Mouse (Mus musculus) myocyte (in vitro differentiated cells): ENCODE data around the gene Mmp8.

Experiments
- CEBPB ChIP-seq: IDR thresholded peaks from 2 replicates; pipeline ENCODE4 v1.6.1; 2011; ENCODE audit warnings: mild to moderate bottlenecking, moderate library complexity; ENCODE audit not compliant: poor library complexity, insufficient read depth, severe bottlenecking
- MYOD1 ChIP-seq, 3 experiments: IDR thresholded peaks; one replicate each; pipeline ENCODE4 v1.6.1; 2011; ENCODE audit warnings: control low read depth in 2 of 3, low read depth in 2 of 3, mild to moderate bottlenecking in 2 of 3, moderate library complexity in 1 of 3; ENCODE audit not compliant: insufficient read length in 2 of 3, control insufficient read depth in 1 of 3
- POLR2A ChIP-seq: IDR thresholded peaks from one replicate; pipeline ENCODE4 v1.6.1; 2011; ENCODE audit warnings: low read depth, mild to moderate bottlenecking, control low read depth, moderate library complexity; ENCODE audit not compliant: insufficient read length
- TCF12 ChIP-seq: IDR thresholded peaks from one replicate; pipeline ENCODE4 v1.6.1; 2011; ENCODE audit warnings: mild to moderate bottlenecking, control low read depth; ENCODE audit not compliant: poor library complexity, insufficient read depth, severe bottlenecking
- USF1 ChIP-seq: IDR thresholded peaks from one replicate; pipeline ENCODE4 v1.6.1; 2011; ENCODE audit warnings: low read depth, mild to moderate bottlenecking, control low read depth, moderate library complexity

DNA sequence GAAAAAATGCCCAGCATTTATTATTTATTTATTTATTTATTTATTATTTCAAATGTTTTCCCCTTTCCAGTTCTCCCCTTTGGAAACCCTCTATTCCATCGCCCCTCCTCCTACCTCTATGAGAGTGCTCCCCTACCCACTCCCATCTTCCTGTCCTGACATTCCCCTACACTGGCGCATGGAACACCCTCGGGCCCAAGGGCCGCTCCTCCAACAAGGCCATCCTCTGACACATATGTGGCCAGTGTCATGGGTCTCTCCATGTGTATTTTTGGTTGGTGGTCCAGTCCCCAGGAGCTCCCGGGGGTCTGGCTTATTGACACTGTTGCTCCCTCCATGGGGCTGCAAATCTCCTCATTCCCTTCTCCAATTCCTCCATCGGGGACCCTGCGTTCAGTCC, 12.3 kb upstream of the Mmp8 start:
- TF ChIP-seq TCF12 (no peak), USF1 (no peak), MYOD1 (IDR thresholded peaks at IDR 0.05; ENCODE audit: control insufficient read depth in 1 of 3, insufficient read length in 2 of 3, low read depth in 2 of 3) (no peak), CEBPB (no peak), POLR2A (no peak)
